Mouse (Mus musculus) stomach, postnatal 0 days (tissue): ENCODE data around the gene Clock.

Experiments
- CTCF ChIP-seq: IDR thresholded peaks from 2 replicates; pipeline ENCODE4 v1.5.1; 2016; ENCODE audit warnings: antibody characterized with exemption, low read depth, mild to moderate bottlenecking, moderate library complexity
- EP300 ChIP-seq: optimal IDR thresholded peaks from 2 replicates; pipeline ENCODE3; 2016; ENCODE audit warnings: antibody characterized with exemption

GRCm38 (mm10) chr5:76171039-76171438 lies 133.6 kb downstream of the Clock start:
- TF ChIP-seq CTCF = no peak
- no peak for TF ChIP-seq EP300
